Mouse (Mus musculus): ENCODE measurements at regions not wholly inside any gene's neighbourhood (a gene's known extent, or its start where the extent isn't known, plus 50 kb on each side); places are given as distances from the start of the nearest gene placed in this dataset.

DNA sequence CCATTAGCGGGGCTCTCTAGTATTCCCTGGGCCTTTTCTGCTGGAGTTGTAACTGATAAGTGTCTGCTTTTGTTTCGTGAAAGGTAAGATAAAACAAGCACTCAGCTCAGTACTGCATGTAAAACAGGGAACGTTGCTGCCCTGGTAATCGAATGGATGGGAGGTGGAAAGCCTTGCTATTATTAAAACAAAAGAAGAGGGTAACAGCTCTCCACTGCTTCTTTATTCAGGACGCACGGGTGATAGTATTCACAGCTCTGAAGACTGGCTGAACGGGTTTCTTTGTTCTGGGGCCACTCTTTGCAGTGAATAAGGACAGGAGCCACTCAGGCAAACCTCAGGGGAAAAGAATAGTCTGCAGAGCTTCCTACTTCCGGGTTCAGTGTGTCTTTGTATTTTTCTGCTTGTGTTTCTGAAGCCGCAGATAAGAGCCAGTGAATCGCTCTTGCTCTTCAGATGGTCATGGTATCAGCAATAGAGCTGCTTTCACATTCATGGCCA is 185.6 kb upstream of the Auts2 start:
- 22% methylated on average over 10 of the region's 10 CpGs for WGBS
- H3K27me3 ChIP-seq = no peaks in the 10 kb centered on the region
- no peaks in the 10 kb centered on the region for H3K9me3 ChIP-seq
- H3K9ac ChIP-seq = no peak overlapping the region
- no peaks in the 10 kb centered on the region for H3K4me1 ChIP-seq (replicated peaks)
- H3K4me2 ChIP-seq = no peak overlapping the region
- no peak for ATAC-seq (ENCODE audit: low FRiP score)
- H3K4me3 ChIP-seq = no peak overlapping the region
- H3K27ac ChIP-seq = no peak overlapping the region
- no peaks in the 10 kb centered on the region for H3K36me3 ChIP-seq

- Histone ChIP-seq H3K36me3 (no peaks in the 10 kb centered on the region), H3K27me3 (no peaks in the 10 kb centered on the region), H3K27ac (no peak overlapping the region), H3K4me3 (no peak overlapping the region), H3K4me1 (replicated peaks) (no peaks in the 10 kb centered on the region), H3K4me2 (no peak overlapping the region), H3K9me3 (no peaks in the 10 kb centered on the region), H3K9ac (no peak overlapping the region)
- 67% methylated on average over 2 of the region's 2 CpGs for WGBS
- ATAC-seq (ENCODE audit: low FRiP score) = no peak
Observed at GRCm38 (mm10) chr5:132724467-132724866, 181.3 kb upstream of the Auts2 start.

- Histone ChIP-seq H3K36me3 (no peaks in the 10 kb centered on the region), H3K27me3 (no peaks in the 10 kb centered on the region), H3K9me3 (peaks cover 4% of the 10 kb centered on the region; the same call in 1 of the 2 replicates), H3K4me2 (no peak overlapping the region), H3K27ac (no peak overlapping the region), H3K9ac (no peak overlapping the region), H3K4me1 (replicated peaks) (no peaks in the 10 kb centered on the region), H3K4me3 (no peak overlapping the region)
- ATAC-seq (ENCODE audit: low FRiP score) = no peak
- WGBS = 81% methylated on average over 4 of the region's 4 CpGs
Observed at GRCm38 (mm10) chr5:132710301-132710700, 167.2 kb upstream of the Auts2 start.

DNA sequence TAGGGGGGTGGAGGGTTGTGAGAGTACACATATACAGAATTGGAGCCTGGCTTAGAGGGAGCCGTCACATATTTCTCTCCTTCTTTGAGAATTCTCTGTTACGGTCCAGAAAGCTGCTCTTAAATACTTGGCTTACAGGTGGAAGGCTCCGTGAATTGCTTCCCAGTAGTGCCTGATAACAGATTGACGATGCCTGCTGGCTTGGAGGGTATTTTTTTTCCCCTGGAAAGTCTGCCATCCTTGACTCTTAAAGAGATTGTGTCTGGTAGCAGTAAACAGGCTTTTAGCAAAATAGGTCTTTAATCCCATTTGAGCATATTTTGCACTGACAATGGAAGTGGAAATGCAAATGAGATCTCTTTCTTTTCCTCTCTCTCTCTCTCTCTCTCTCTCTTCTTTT is 164.4 kb upstream of the Auts2 start:
- peaks cover 4% of the 10 kb centered on the region; the same call in 1 of the 2 replicates for H3K9me3 ChIP-seq
- ATAC-seq (ENCODE audit: low FRiP score) = no peak

DNA sequence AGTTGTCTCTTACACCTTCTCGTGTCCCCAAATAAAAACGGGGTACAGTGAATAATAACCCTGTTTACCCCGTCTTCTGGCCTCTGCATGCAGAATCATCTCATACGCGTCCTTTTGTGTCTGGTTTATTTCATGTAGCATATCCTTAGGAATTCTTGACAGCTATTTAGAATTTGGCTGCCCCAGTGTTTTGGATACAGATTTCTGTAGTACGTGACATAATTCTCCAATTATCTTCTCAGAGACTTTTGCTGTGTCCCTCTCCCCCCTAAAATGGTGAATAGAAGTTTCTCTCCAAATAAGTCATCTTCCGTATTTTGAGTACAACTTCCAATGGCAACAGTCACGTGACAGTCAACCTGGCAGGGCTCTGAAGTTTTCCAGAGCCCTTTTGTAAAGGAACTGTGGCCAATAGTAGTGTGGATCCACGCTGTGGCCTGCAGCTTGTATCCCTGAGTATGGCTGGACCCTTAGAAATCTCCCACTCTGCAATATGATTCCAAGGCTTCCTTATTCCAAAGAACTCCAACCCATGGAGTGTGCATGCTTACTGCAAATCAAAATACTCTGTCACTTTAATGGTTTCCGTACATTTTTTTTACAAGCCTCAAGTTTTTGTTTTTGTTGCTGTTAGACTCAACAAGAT is 160.4 kb upstream of the Auts2 start:
- no peaks in the 10 kb centered on the region for H3K9me3 ChIP-seq
- no peaks in the 10 kb centered on the region for H3K27me3 ChIP-seq
- 88% methylated on average over 10 of the region's 10 CpGs for WGBS
- H3K4me2 ChIP-seq = no peak overlapping the region
- no peaks in the 10 kb centered on the region for H3K36me3 ChIP-seq
- no peaks in the 10 kb centered on the region for H3K4me1 ChIP-seq (replicated peaks)
- H3K4me3 ChIP-seq = no peak overlapping the region
- ATAC-seq (ENCODE audit: low FRiP score) = no peak
- no peak overlapping the region for H3K27ac ChIP-seq
- no peak overlapping the region for H3K9ac ChIP-seq

More for the DNA sequence above, 164.4 kb upstream of the Auts2 start:
- H3K4me1 ChIP-seq (replicated peaks) = no peaks in the 10 kb centered on the region
- no peak overlapping the region for H3K4me3 ChIP-seq
- WGBS = 58% methylated on average over 4 of the region's 4 CpGs
- no peak overlapping the region for H3K27ac ChIP-seq
- no peaks in the 10 kb centered on the region for H3K27me3 ChIP-seq
- no peak overlapping the region for H3K4me2 ChIP-seq
- H3K9ac ChIP-seq = no peak overlapping the region
- no peaks in the 10 kb centered on the region for H3K36me3 ChIP-seq

DNA sequence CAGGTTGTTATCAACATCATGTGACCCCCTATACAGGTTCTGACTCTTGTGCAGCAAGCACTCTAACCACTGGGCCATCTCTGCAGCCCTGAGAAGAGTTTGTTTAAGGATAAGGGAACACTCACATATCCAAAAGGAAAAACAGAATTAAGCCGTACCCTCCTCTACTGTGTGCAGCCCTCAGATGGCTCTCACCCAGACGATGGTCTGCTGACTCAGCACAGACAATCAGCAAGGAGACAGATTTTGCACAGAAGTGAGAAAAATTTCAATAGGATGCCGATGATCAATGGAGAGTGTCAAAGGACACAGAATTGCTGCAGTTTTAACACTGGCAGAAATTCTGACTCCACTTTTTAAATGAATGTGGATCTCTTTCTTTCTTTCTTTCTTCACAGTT is 159.4 kb upstream of the Auts2 start:
- no peaks in the 10 kb centered on the region for H3K4me1 ChIP-seq (replicated peaks)
- H3K27ac ChIP-seq = no peak overlapping the region
- no peaks in the 10 kb centered on the region for H3K9me3 ChIP-seq
- no peak overlapping the region for H3K4me2 ChIP-seq
- no peaks in the 10 kb centered on the region for H3K36me3 ChIP-seq
- no peak for ATAC-seq (ENCODE audit: low FRiP score)
- H3K4me3 ChIP-seq = no peak overlapping the region
- no peak overlapping the region for H3K9ac ChIP-seq
- no peaks in the 10 kb centered on the region for H3K27me3 ChIP-seq
- WGBS = 74% methylated on average over 3 of the region's 3 CpGs

DNA sequence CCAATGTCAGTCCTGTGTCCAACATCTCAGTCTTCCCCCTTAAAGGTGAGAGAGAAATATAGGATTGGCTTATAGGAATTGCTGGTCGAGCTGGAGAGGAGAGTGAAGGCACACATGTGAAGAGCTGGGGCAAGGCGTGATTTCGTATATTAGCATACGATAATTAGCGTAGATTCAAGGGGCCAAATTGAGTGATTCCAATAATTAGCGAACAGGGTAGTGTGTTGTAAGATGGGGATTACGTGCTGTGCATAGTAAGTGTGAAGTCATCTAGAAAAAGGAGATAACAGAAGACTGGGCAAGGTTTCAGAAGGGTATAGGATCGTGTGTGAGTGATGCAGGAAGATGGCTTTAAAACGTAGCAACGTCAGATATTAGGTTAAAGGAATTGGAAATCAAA is 147.6 kb upstream of the Auts2 start:
- Histone ChIP-seq H3K27ac (no peak overlapping the region), H3K4me3 (no peak overlapping the region), H3K9me3 (0 out of 2 replicates have a peak, but pooled peaks cover 4% of the 10 kb centered on the region), H3K36me3 (no peaks in the 10 kb centered on the region), H3K4me2 (no peak overlapping the region), H3K27me3 (no peaks in the 10 kb centered on the region), H3K4me1 (replicated peaks) (no peaks in the 10 kb centered on the region), H3K9ac (no peak overlapping the region)
- ATAC-seq (ENCODE audit: low FRiP score) = no peak
- WGBS = 88% methylated on average over 10 of the region's 10 CpGs

- Histone ChIP-seq H3K9ac (no peak overlapping the region), H3K36me3 (no peaks in the 10 kb centered on the region)
- ATAC-seq (ENCODE audit: low FRiP score) = no peak
Observed at GRCm38 (mm10) chr5:132675261-132675660, 132.1 kb upstream of the Auts2 start.

GRCm38 (mm10) chr5:132673599-132674305 is 130.6 kb upstream of the Auts2 start:
- no peak for ATAC-seq (ENCODE audit: low FRiP score)
- no peak overlapping the region for H3K27ac ChIP-seq
- H3K9me3 ChIP-seq = no peaks in the 10 kb centered on the region
- H3K27me3 ChIP-seq = no peaks in the 10 kb centered on the region
- H3K9ac ChIP-seq = no peak overlapping the region
- 11% methylated on average over 6 of the region's 6 CpGs for WGBS
- no peak overlapping the region for H3K4me3 ChIP-seq
- peaks cover 7% of the 10 kb centered on the region; the same call in 1 of the 2 replicates for H3K4me1 ChIP-seq (replicated peaks)
- no peaks in the 10 kb centered on the region for H3K36me3 ChIP-seq
- no peak overlapping the region for H3K4me2 ChIP-seq

More at GRCm38 (mm10) chr5:132675261-132675660, 132.1 kb upstream of the Auts2 start:
- Histone ChIP-seq H3K9me3 (no peaks in the 10 kb centered on the region), H3K4me2 (no peak overlapping the region), H3K4me3 (no peak overlapping the region), H3K27me3 (no peaks in the 10 kb centered on the region), H3K27ac (no peak overlapping the region), H3K4me1 (replicated peaks) (peaks cover 7% of the 10 kb centered on the region; the same call in 1 of the 2 replicates)
- 93% methylated on average over 11 of the region's 11 CpGs for WGBS

DNA sequence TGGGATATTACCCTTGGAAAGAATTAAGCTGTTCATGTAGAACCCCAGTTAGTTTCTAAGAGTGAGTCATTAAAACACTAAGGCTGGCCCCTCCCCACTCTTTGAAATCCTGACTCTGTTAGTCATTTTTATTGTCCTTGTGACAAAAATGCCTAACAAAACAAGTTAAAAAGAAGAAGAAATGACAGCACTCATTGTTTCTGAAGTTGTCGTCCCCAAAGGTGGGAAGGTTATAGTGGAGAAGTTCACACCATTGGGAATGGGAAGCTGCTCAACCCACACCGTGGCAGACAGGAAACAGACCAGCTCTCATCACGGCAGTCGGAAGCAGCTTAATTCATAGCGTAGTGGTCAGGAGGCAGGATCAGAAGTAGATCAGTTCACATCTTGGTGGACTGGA is 128.4 kb upstream of the Auts2 start:
- 68% methylated on average over 5 of the region's 5 CpGs for WGBS
- no peak for ATAC-seq (ENCODE audit: low FRiP score)
- no peak overlapping the region for H3K4me3 ChIP-seq

GRCm38 (mm10) chr5:132667316-132667715 is 124.2 kb upstream of the Auts2 start:
- no peaks in the 10 kb centered on the region for H3K36me3 ChIP-seq
- 0 out of 2 replicates have a peak, but pooled peaks cover 3% of the 10 kb centered on the region for H3K4me1 ChIP-seq (replicated peaks)
- WGBS = 66% methylated on average over 4 of the region's 4 CpGs
- no peak overlapping the region for H3K4me2 ChIP-seq
- no peak for ATAC-seq (ENCODE audit: low FRiP score)
- H3K9me3 ChIP-seq = no peaks in the 10 kb centered on the region
- no peak overlapping the region for H3K9ac ChIP-seq
- no peak overlapping the region for H3K4me3 ChIP-seq
- no peak overlapping the region for H3K27ac ChIP-seq
- no peaks in the 10 kb centered on the region for H3K27me3 ChIP-seq

More for the DNA sequence above, 128.4 kb upstream of the Auts2 start:
- Histone ChIP-seq H3K4me2 (no peak overlapping the region), H3K9me3 (no peaks in the 10 kb centered on the region), H3K27me3 (no peaks in the 10 kb centered on the region), H3K27ac (no peak overlapping the region), H3K36me3 (no peaks in the 10 kb centered on the region), H3K4me1 (replicated peaks) (peaks cover 10% of the 10 kb centered on the region; the same call in 1 of the 2 replicates), H3K9ac (no peak overlapping the region)

- WGBS = 56% methylated on average over 1 of the region's 1 CpGs
- no peak overlapping the region for H3K4me2 ChIP-seq
- ATAC-seq (ENCODE audit: low FRiP score) = no peak
- H3K9ac ChIP-seq = no peak overlapping the region
- no peaks in the 10 kb centered on the region for H3K4me1 ChIP-seq (replicated peaks)
- no peak overlapping the region for H3K27ac ChIP-seq
- no peak overlapping the region for H3K4me3 ChIP-seq
- no peaks in the 10 kb centered on the region for H3K36me3 ChIP-seq
- peaks cover 8% of the 10 kb centered on the region; the same call in 1 of the 2 replicates for H3K9me3 ChIP-seq
- H3K27me3 ChIP-seq = no peaks in the 10 kb centered on the region
Observed at GRCm38 (mm10) chr5:132661266-132661665, 118.1 kb upstream of the Auts2 start.

Data from hindbrain, embryonic 13.5 days (tissue).